Mouse (Mus musculus): ENCODE data around the gene 2210407C18Rik. TPM values are rescaled to one million over a fixed set of nuclear protein-coding genes. Genes with fewer than 3 reads are reported as not detected.

Gene 2210407C18Rik
- total RNA-seq, 2 experiments from 2014 or later, result not detected

DNA sequence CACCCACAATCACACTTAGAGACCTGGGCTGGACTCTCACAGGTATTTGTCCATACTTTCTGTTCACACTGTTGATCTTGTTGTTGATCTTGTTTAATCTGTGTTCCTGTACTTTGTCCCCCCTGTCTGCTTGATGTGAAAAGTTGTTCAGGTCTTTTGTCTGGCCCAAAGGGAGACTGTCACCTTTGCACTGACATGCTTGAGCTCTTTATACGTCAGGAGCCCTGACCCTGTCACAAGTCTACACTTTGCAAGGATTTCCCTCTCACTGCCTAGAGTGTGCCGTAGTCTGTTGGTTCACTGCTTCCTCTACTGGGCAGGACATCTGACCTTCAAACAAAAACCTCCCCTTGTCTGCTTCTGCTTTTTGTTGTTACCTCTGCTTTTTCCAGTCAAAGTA lies 11.2 kb downstream of the 2210407C18Rik start:
- intact Hi-C loops (cut with DNase I), result no loop called here
- no peak for DNase-seq (ENCODE audit: low spot score in 2 of 2)

DNA sequence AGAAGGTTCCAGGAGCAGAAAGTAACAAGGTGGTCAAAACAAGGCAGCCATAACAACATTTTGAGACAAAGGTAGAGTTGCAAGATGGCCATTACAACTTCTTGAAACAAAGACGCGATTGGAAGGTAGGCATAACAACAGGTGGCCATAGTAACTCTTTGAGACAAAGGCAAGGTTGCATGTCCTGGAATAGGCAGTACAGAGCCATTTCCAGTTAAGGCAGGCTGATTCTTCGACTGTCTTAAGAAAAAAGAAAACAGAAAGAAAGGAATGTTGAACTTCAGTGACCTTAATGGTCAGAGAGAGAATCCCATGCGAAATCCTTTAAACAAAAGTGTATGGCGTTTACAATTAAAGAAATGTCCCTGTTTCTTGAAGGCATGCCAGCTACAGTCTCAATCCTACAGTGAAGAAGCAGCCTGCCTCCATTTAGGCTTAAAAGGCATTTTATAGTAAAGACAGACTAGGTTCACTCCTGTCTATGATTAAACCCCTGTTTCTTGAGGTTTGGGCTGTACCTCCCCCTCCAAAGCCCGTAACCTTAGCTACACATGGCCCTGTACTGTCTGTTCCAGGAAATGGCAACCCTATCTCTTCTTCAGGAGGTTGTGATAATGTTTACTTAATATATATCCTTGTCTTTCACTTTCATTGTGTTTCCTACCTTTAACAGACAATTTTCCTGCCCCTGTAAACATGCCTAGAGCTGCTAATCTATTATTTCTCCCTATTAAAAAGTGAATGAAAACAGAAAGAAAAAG lies 12.9 kb downstream of the 2210407C18Rik start:
- no peak for DNase-seq (ENCODE audit: low spot score in 2 of 2)
- intact Hi-C loops (cut with DNase I), result no loop called here

DNA sequence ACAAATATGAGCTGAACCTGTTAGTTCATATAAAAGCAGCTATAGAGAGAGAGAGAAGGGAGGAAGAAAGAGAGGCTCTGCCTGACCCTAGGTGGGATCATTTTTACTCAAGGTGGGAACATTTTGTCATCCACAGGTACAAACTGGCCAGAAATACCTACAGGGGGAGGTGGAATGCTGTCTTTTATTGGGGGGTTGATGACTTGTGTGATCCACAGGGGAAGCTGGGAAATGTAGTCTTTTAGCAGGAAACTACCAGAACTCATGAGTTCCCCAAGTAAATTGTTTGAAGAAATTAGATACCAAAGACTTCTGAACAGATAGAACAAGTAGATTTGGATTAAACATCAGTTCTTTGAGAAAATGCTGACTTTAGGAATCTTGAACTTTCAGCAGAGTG lies 13.8 kb downstream of the 2210407C18Rik start:
- DNase-seq (ENCODE audit: low spot score in 2 of 2), result no peak
- intact Hi-C loops (cut with DNase I), result no loop called here

DNA sequence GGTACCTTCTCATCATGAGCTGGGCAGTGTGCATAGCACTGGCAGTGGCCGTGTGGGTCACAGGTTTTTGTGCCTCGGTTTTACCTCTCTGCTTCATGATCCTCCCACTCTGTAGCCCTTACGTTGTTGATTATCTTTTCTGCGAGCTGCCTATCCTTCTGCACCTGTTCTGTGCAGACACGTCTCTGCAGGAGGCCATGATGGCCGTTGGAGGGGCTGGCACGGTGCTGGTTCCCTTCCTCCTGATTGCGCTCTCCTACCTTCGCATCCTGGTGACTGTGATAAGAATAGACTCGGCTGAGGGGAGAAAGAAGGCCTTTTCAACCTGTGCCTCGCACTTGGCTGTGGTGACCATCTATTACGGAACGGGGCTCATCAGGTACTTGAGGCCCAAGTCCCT lies 18.0 kb downstream of the 2210407C18Rik start:
- no peak for DNase-seq (ENCODE audit: low spot score in 2 of 2)
- intact Hi-C loops (cut with DNase I), result no loop called here

DNA sequence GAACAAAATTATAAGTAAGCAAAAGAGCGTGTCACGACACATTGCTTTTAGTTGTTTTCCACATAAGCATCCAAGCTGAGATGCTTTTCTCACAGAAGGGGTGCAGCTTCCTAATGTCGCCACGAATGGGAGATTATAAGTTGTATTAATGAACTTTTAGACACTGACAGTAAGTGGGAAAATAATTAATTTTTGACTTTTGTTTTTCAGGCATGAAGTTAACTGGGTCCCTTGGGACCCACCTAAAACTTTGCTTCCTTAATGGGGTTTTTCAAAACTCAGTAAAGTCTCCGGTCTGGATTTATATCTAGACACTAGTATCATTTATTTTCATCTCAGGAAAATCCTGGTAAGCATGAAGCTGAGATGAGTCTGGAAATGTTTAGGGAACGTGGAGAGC lies 21.1 kb downstream of the 2210407C18Rik start, which contains the start of gene Olfr324:
Gene Olfr324, plus strand, starts transcription at position 301 of the 400 bp plus-strand sequence.
- intact Hi-C loops (cut with DNase I), result no loop called here
- DNase-seq (ENCODE audit: low spot score in 2 of 2), result no peak

DNA sequence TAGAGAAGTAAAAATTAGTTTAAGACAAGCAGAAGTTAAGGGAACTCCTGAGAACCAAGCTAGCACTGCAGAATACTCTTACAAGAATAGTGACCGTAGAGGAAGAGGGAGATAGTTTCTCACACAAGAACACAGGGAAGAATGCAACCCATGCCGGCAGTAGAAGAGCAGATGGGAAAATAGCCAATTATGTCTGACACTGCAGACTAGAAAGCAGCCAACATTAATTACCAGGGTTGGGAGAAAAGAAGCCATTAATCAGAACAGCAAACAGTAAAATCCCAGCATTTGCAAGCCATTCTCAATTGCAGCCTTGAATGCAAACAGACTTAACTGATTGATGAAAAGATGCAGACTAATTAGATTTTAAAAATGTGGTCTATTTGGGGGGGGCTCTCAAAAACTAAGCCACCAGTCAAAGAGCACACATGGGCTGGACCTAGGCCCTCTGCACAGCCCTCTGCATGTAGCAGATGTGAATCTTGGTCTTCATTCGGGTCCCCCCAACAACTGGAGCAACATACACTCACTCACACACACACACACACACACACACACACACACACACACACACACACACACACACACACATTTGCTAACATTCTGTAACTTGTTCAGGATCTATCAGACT lies 27.1 kb downstream of the 2210407C18Rik start:
- intact Hi-C loops (cut with DNase I), result loop anchor here (2.0 kb wide), 1 partner anchor 186 kb away; no protein-coding TSS in a partner anchor
- DNase-seq (ENCODE audit: low spot score in 2 of 2), result no peak

DNA sequence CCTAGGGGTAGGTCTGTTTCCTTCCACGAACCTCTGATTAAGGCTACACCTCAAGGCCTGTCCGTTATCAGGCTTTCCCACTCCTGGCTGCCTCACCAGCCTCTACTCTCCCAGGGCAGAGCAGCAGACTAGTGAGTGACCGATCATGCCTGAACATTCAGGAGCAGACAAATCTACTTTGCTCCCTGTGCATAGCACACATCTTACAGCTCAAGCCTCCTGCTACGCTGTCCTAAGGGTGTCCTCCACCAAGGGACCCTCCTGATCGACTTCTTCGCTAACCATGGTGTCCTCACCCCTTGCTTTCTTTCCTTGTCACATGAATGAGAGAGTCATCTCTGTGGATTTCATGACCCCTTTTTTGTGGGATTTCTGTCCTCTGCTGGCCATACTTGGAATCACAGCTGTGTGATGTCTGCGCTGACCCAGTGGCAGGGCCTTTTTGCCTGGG lies 28.0 kb downstream of the 2210407C18Rik start:
- intact Hi-C loops (cut with DNase I), result loop anchor here (2.0 kb wide), 1 partner anchor 185 kb away; no protein-coding TSS in a partner anchor
- DNase-seq (ENCODE audit: low spot score in 2 of 2), result peak; percentile 4 to 7

DNA sequence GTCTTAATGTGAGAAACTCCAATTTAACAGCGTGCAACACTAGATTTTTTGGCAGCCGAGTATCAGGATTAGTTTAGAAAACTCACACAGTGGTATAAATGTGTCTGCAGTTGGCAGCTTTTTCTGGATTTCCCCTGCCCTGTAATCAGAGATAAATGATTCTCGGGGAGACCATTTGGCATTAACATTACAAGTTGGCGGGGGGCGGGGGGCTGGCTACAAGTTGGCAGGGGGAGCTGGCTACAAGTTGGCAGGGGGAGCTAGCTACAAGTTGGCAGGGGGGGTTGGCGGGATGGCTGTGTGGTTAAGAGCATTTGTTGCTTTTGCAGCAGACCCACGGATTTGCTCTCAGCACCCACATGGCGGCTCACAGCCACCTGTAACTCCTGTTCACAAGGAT lies 37.2 kb downstream of the 2210407C18Rik start:
- intact Hi-C loops (cut with DNase I), result no loop called here
- peak; percentile 9 to 49 for DNase-seq (ENCODE audit: low spot score in 2 of 2)

DNA sequence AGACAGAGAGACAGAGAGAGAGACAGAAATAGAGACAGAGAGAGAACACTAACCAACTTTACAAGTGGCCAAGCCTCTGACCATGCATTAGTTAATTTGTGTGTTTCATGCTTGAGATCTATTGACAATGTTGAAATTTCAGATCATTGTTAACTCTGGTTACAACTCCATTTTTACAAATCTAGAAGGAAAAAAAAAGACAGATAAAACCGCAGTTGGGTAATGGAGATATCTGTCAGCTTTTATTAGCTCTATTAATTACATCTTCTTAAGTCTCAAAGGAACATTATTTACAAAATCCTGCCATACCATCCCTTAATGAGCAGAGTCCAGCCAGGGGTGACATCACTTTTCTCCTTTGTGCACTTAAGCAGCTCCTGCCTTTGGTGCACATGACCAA lies 38.4 kb downstream of the 2210407C18Rik start, which contains the start of gene Olfr325:
Gene Olfr325, plus strand, starts transcription at position 301 of the 400 bp plus-strand sequence.
- DNase-seq (ENCODE audit: low spot score in 2 of 2), result no peak
- intact Hi-C loops (cut with DNase I), result no loop called here

DNA sequence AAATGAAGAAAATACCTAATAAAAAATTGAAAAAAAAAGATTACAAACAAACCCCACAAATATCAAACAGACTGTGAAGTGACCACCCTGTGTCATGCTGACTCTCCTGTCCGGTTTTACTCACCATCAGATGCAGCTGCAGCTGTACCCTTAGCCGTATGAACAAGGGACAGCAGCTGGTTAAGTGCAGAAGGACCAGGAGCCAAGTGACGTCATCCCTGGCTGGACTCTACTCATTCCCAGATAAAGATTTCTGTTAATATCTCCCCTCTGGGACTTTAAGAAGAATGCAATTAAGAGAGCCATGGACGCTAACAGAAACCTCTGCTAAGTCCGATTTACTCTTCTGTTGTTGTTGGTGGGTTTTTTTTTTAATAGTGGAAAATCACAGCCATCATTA lies 45.5 kb downstream of the 2210407C18Rik start, which contains the start of gene Olfr224:
Gene Olfr224, minus strand, starts transcription at position 149 of the 400 bp plus-strand sequence.
- no peak for DNase-seq (ENCODE audit: low spot score in 2 of 2)
- intact Hi-C loops (cut with DNase I), result no loop called here

Other genes with a start within 250 kb of the 2210407C18Rik start
- not detected for gene Lypd8, start 237.0 kb downstream of the 2210407C18Rik start, total RNA-seq (2021)
- gene 1810065E05Rik, start 195.0 kb downstream of the 2210407C18Rik start, total RNA-seq (2021), result not detected
- gene Gm12253, start 183.5 kb downstream of the 2210407C18Rik start, total RNA-seq (2021), result not detected
- not detected for gene Lypd9, start 163.2 kb downstream of the 2210407C18Rik start, total RNA-seq (2021)
- gene Olfr30, start 153.8 kb downstream of the 2210407C18Rik start, total RNA-seq (2021), result not detected
- gene Olfr332, start 123.5 kb downstream of the 2210407C18Rik start, total RNA-seq (2021), result not detected
- gene Olfr331, start 113.5 kb downstream of the 2210407C18Rik start, total RNA-seq (2021), result not detected
- not detected for gene Olfr330, start 81.2 kb downstream of the 2210407C18Rik start, total RNA-seq (2021)
- not detected for gene Olfr329-ps, start 69.7 kb downstream of the 2210407C18Rik start, total RNA-seq (2021)
- gene Olfr328, start 60.4 kb downstream of the 2210407C18Rik start, total RNA-seq (2021), result under 1 TPM; 0.21 TPM
- gene Olfr224, start 45.5 kb downstream of the 2210407C18Rik start, total RNA-seq (2021), result not detected
- not detected for gene Olfr325, start 38.3 kb downstream of the 2210407C18Rik start, total RNA-seq (2021)
- gene Olfr324, start 21.0 kb downstream of the 2210407C18Rik start, total RNA-seq (2021), result not detected
- not detected for gene Olfr323, start 14.4 kb upstream of the 2210407C18Rik start, total RNA-seq (2021)
- gene Trim58, start 24.4 kb upstream of the 2210407C18Rik start, total RNA-seq (2021), result not detected
- not detected for gene Olfr322, start 42.7 kb upstream of the 2210407C18Rik start, total RNA-seq (2021)
- not detected for gene Olfr320, start 65.0 kb upstream of the 2210407C18Rik start, total RNA-seq (2021)
- not detected for gene Olfr319, start 83.1 kb upstream of the 2210407C18Rik start, total RNA-seq (2021)
- not detected for gene Olfr318, start 107.9 kb upstream of the 2210407C18Rik start, total RNA-seq (2021)
- not detected for gene Olfr317, start 123.1 kb upstream of the 2210407C18Rik start, total RNA-seq (2021)
- 1 to 10 TPM in 1 of 2 experiments, under 1 TPM in 1; 0.44 to 1.1 TPM for gene Olfr316, start 136.7 kb upstream of the 2210407C18Rik start, total RNA-seq (2021)
- gene Olfr315, start 157.1 kb upstream of the 2210407C18Rik start, total RNA-seq (2021), result not detected
- gene Olfr314, start 166.9 kb upstream of the 2210407C18Rik start, total RNA-seq (2021), result not detected
- 1 to 10 TPM; 1.2 to 3.0 TPM for gene Fam183b, start 185.9 kb upstream of the 2210407C18Rik start, total RNA-seq (2021)
- gene Olfr313, start 198.9 kb upstream of the 2210407C18Rik start, total RNA-seq (2021), result not detected
- gene Olfr312, start 213.2 kb upstream of the 2210407C18Rik start, total RNA-seq (2021), result not detected
- gene Olfr311, start 223.2 kb upstream of the 2210407C18Rik start, total RNA-seq (2021), result under 1 TPM in 1 of 2 experiments, not detected in 1; 0.21 TPM
- 10 to 100 TPM; 18.4 to 21.5 TPM for gene Gm12258, start 231.1 kb upstream of the 2210407C18Rik start, total RNA-seq (2021)